Mouse (Mus musculus): ENCODE results near the gene Unc45a.

Unc45a gene

DNA sequence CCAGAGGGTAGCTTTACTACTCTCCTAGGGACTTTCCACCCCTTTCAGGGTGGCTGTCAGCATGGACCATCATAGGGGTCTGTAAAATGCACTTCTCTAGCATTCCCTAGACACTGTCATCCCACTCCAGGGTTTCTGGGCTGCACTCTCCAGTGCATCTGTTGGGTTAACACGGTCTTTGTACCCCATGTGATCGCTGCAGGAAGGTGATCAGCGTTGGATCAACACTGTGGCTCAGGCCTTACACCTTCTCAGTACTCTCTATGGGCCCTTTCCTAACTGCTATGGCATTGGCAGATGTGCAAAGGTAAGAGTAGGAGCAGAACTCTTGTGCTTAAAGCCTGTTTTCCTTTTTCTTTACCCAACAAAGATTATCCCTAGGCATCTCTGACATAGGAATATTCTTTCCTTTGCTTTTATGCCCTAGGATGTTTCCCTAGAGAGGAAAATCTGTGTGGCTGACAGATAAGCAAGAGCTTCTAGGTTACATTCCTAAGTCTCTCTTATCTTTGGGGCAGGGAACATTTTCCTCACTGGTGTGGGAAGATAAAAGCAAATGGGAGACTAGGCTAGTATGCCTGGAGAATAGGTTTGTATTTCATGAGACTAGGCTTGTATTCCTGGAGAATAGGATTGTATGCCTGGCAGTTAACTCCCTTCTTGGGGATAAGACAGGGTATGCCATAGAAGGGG lies 57.4 kb downstream of the Unc45a start:
- no peak for DNase-seq (ENCODE audit: low spot score in 2 of 2)

- no peak for DNase-seq (ENCODE audit: low spot score in 2 of 2)
Observed at GRCm38 (mm10) chr7:80281646-80282045, 59.2 kb downstream of the Unc45a start.

DNA sequence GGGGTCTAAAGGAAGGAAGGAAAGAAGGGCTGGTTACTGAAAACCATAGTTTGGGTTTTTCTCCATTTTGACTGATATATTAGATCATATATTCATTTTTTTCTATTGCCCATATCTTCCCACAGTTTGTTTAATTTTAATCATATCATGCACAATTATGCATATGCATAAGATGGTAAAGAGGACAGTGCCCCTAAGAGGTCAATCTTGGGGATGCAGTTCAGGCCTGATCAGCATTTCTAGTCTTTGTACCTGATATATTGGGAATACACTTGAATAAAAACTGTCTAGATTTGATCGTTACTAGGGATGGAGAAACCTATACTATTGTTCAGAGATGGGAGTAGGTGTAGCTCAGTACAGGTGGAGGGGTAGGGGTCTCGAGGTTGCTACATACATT lies 59.8 kb downstream of the Unc45a start:
- no peak for DNase-seq (ENCODE audit: low spot score in 2 of 2)

DNA sequence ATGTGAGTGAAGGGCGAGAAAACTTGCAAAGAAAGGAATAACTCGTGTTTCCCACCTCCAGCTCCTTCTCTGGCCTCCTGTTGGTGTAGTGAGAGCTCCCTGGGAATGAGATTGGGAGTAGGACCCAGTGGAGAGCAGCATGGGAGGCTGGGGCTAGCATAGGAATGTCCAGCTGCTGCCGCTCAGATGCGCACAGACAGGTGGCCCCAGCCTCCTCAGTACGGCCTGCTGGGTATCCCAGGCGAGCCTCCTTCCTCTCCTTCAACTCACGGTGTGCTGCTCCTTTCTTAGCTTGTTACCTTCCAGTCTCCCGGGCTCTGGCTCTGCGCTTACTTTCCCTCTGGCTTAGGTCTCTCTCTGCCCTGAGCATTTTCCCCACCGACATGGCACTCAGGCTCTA lies 60.8 kb downstream of the Unc45a start:
- no peak for DNase-seq (ENCODE audit: low spot score in 2 of 2)

DNA sequence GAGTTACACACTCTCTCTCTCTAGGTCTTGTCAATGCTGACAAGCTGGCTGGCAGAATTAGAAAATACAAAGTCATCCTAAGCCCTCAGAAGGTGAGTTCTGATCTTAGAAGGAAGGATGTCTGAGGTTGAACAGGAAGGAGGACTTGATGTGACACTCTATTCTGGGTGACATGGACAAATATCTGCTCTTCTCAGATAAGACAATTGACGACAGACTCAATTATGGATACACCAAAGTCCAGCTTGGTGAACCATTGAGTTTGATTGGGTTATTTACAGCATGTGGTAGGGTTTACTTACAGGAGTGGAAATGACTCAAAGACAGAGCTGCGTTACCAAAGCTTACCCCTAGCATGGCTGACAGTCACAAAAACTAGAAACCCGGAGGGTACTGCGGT lies 64.4 kb downstream of the Unc45a start:
- no peak for DNase-seq (ENCODE audit: low spot score in 2 of 2)
